Mouse (Mus musculus): ENCODE results near the gene Lekr1.

- TF ChIP-seq POLR2A (IDR thresholded peaks at IDR 0.05; ENCODE audit: insufficient read depth, low read depth, low read length) (no peak), CTCF (IDR thresholded peaks at IDR 0.05; ENCODE audit: insufficient read depth, low read depth, low read length) (no peak)
Observed at GRCm38 (mm10) chr3:65861471-65861881, 195.4 kb downstream of the Lekr1 start.

All from olfactory bulb, adult 2 months (tissue).